Mouse (Mus musculus): ENCODE measurements around the gene Txndc11.

Txndc11 gene

GRCm38 (mm10) chr16:11104905-11105304, 29.5 kb downstream of the Txndc11 start:
- DNase-seq (ENCODE audit: low spot score in 2 of 2), result no peak

- no peak for DNase-seq (ENCODE audit: low spot score in 2 of 2)
Measured at GRCm38 (mm10) chr16:11097301-11097700, 37.1 kb downstream of the Txndc11 start.

- no peak for DNase-seq (ENCODE audit: low spot score in 2 of 2)
Measured at GRCm38 (mm10) chr16:11093717-11094386, 40.6 kb downstream of the Txndc11 start.

GRCm38 (mm10) chr16:11092523-11092922, 41.9 kb downstream of the Txndc11 start:
- no peak for DNase-seq (ENCODE audit: low spot score in 2 of 2)

- DNase-seq (ENCODE audit: low spot score in 2 of 2), result no peak
Measured at GRCm38 (mm10) chr16:11092061-11092460, 42.4 kb downstream of the Txndc11 start.

- DNase-seq (ENCODE audit: low spot score in 2 of 2), result no peak
Measured at GRCm38 (mm10) chr16:11090836-11091570, 43.4 kb downstream of the Txndc11 start.

GRCm38 (mm10) chr16:11086856-11087588, 47.4 kb downstream of the Txndc11 start:
- DNase-seq (ENCODE audit: low spot score in 2 of 2), result no peak

GRCm38 (mm10) chr16:11086299-11086698, 48.2 kb downstream of the Txndc11 start:
- DNase-seq (ENCODE audit: low spot score in 2 of 2), result no peak

GRCm38 (mm10) chr16:11084181-11084580, 50.3 kb downstream of the Txndc11 start:
- DNase-seq (ENCODE audit: low spot score in 2 of 2), result no peak

GRCm38 (mm10) chr16:11078216-11078869, 56.1 kb downstream of the Txndc11 start:
- DNase-seq (ENCODE audit: low spot score in 2 of 2), result no peak

GRCm38 (mm10) chr16:11077601-11078201, 56.7 kb downstream of the Txndc11 start:
- peak in 1 of 2 experiments; percentile 53 for DNase-seq (ENCODE audit: low spot score in 2 of 2)

GRCm38 (mm10) chr16:11073060-11073459, 61.4 kb downstream of the Txndc11 start:
- DNase-seq (ENCODE audit: low spot score in 2 of 2), result no peak

- no peak for DNase-seq (ENCODE audit: low spot score in 2 of 2)
Measured at GRCm38 (mm10) chr16:11072454-11072853, 62.0 kb downstream of the Txndc11 start.

GRCm38 (mm10) chr16:11071887-11072286, 62.6 kb downstream of the Txndc11 start:
- DNase-seq (ENCODE audit: low spot score in 2 of 2), result no peak

GRCm38 (mm10) chr16:11071176-11071575, 63.3 kb downstream of the Txndc11 start:
- no peak for DNase-seq (ENCODE audit: low spot score in 2 of 2)

- no peak for DNase-seq (ENCODE audit: low spot score in 2 of 2)
Measured at GRCm38 (mm10) chr16:11069710-11070420, 64.6 kb downstream of the Txndc11 start.

- no peak for DNase-seq (ENCODE audit: low spot score in 2 of 2)
Measured at GRCm38 (mm10) chr16:11069271-11069670, 65.2 kb downstream of the Txndc11 start.

- no peak for DNase-seq (ENCODE audit: low spot score in 2 of 2)
Measured at GRCm38 (mm10) chr16:11068666-11069065, 65.8 kb downstream of the Txndc11 start.

- DNase-seq (ENCODE audit: low spot score in 2 of 2), result no peak
Measured at GRCm38 (mm10) chr16:11066833-11067191, 67.6 kb downstream of the Txndc11 start.

GRCm38 (mm10) chr16:11066029-11066832, 68.2 kb downstream of the Txndc11 start, which contains the start of gene Litaf:
Gene Litaf, minus strand, starts transcription at chr16:11066157.
- DNase-seq (ENCODE audit: low spot score in 2 of 2), result peak; percentile 87 to 94
